8 mouse cellular contexts compared by ENCODE assay signal in genomic region chr12:10438054-10439001, GRCm38 (mm10). TPM values are rescaled to one million over a fixed set of nuclear protein-coding genes. Genes with fewer than 3 reads are reported as not detected.
DNase-seq lines count a peak whose midpoint lies in the region; TF ChIP-seq lines count a peak whose summit lies in the region.

No protein-coding gene starts in this region.

- H3K4me1 ChIP-seq in bone marrow, adult 2 months (ENCODE audit: control insufficient read depth, insufficient read depth, low read length): no peaks in the 10 kb centered on the region
- peaks cover 3% of the 10 kb centered on the region for H3K4me1 ChIP-seq in embryonic fibroblast, embryonic 13.5 days (ENCODE audit: control insufficient read depth, insufficient read depth, low read length)
- H3K4me1 ChIP-seq in lung, adult 2 months (ENCODE audit: control insufficient read depth, insufficient read depth, low read length): no peaks in the 10 kb centered on the region

- TF ChIP-seq CTCF in bone marrow, adult 2 months (IDR thresholded peaks at IDR 0.05; ENCODE audit: control insufficient read depth, insufficient read depth, low read length): peak; percentile 79
- peak; percentile 70; the same call in 1 of the 2 replicates for TF ChIP-seq CTCF in embryonic fibroblast, embryonic 13.5 days (IDR thresholded peaks at IDR 0.05; ENCODE audit: borderline replicate concordance, insufficient read depth, low read length)
- peak; percentile 86 for TF ChIP-seq CTCF in lung, adult 2 months (IDR thresholded peaks at IDR 0.05; ENCODE audit: insufficient read depth, low read length)

- H3K4me3 ChIP-seq in bone marrow, adult 2 months (replicated peaks; ENCODE audit: control insufficient read depth, low read depth, low read length): no peak overlapping the region
- H3K4me3 ChIP-seq in embryonic fibroblast, embryonic 13.5 days (ENCODE audit: insufficient read depth, low read length): no peak overlapping the region
- no peak overlapping the region for H3K4me3 ChIP-seq in lung, adult 2 months (replicated peaks; ENCODE audit: extremely low read depth, low read depth, low read length)

- TF ChIP-seq POLR2A in bone marrow, adult 2 months (IDR thresholded peaks at IDR 0.05; ENCODE audit: borderline replicate concordance, control insufficient read depth, low read depth, low read length): no peak
- no peak for TF ChIP-seq POLR2A in embryonic fibroblast, embryonic 13.5 days (IDR thresholded peaks at IDR 0.05; ENCODE audit: low read depth, low read length)
- TF ChIP-seq POLR2A in lung, adult 2 months (IDR thresholded peaks at IDR 0.05; ENCODE audit: borderline replicate concordance, extremely low read depth, low read depth, low read length): no peak

- intact Hi-C loops in heart, postnatal 14 days (cut with DNase I): loop anchor here (1.0 to 5.0 kb wide), 4 partner anchors 99 to 1386 kb away; partner anchors contain the start of gene Osr1

- 32% methylated on average over 15 of the region's 15 CpGs for WGBS in bone marrow, adult 2 months
- 30% methylated on average over 15 of the region's 15 CpGs for WGBS in large intestine, adult 2 months
- 30% methylated on average over 15 of the region's 15 CpGs for WGBS in lung, adult 2 months

- peak; percentile 78 for DNase-seq in CD4-positive, CD25-positive, alpha-beta regulatory T cell, adult 2 months (ENCODE audit: low read depth, low spot score)
- peak; percentile 84 to 91 for DNase-seq in heart, postnatal 14 days
- peak; percentile 22 for DNase-seq in large intestine, adult 2 months (ENCODE audit: low read depth, low spot score)
- DNase-seq in lung, adult 2 months: peak; percentile 79
- DNase-seq in ovary, postnatal 36 days (ENCODE audit: low spot score): peak; percentile 75
- DNase-seq in thymus, postnatal 14 days: peak; percentile 58

- H3K27ac ChIP-seq in bone marrow, adult 2 months (ENCODE audit: control insufficient read depth, insufficient read depth, low read depth, low read length, poor library complexity): no peak overlapping the region
- H3K27ac ChIP-seq in embryonic fibroblast, embryonic 13.5 days (ENCODE audit: insufficient read depth, low read length): no peak overlapping the region

RNA-seq across cellular contexts. Expression of gene Rdh14, which starts 47.8 kb away (rescaled TPM):
- 2.7 and 2.9 TPM in 2 replicates for polyA plus RNA-seq in bone marrow, adult 2 months (2011; ENCODE audit: insufficient read depth, insufficient read length, low replicate concordance, missing spikeins)
- 15.4 and 18.8 TPM in 2 replicates for polyA plus RNA-seq in embryonic fibroblast, embryonic 13.5 days (2011; ENCODE audit: insufficient read length, low read depth, missing spikeins)
- 10 to 100 TPM; 45.8 to 46.9 TPM for total RNA-seq in heart, postnatal 14 days (2021)
- polyA plus RNA-seq in large intestine, adult 2 months (2012; rRNA removed): 10.4 and 13.7 TPM in 2 replicates
- 10.8 and 12.6 TPM in 2 replicates for polyA plus RNA-seq in lung, adult 2 months (2012; rRNA removed)

Comparison
In these comparisons a context has a peak if more than half of its experiments do, and no peak if none do; other contexts are left out.
1. DNase-seq: peak in every context shown above with its lines; median percentile 88 in heart, postnatal 14 days; 79 in lung, adult 2 months; 78 in CD4-positive, CD25-positive, alpha-beta regulatory T cell, adult 2 months; 75 in ovary, postnatal 36 days; 58 in thymus, postnatal 14 days; 22 in large intestine, adult 2 months.